Mouse (Mus musculus) megakaryocyte, embryonic 14.5 days (primary cell): ENCODE results near the gene Pparg.

ENCODE experiments used
- FLI1 ChIP-seq: IDR thresholded peaks from 2 replicates; pipeline ENCODE4 v1.6.1; 2012; ENCODE audit warnings: low read length, inconsistent platforms, mixed read lengths
- GATA1 ChIP-seq: IDR thresholded peaks from 3 replicates; pipeline ENCODE4 v1.6.1; 2012; ENCODE audit warnings: mixed read lengths, low read length, inconsistent platforms, borderline replicate concordance

DNA sequence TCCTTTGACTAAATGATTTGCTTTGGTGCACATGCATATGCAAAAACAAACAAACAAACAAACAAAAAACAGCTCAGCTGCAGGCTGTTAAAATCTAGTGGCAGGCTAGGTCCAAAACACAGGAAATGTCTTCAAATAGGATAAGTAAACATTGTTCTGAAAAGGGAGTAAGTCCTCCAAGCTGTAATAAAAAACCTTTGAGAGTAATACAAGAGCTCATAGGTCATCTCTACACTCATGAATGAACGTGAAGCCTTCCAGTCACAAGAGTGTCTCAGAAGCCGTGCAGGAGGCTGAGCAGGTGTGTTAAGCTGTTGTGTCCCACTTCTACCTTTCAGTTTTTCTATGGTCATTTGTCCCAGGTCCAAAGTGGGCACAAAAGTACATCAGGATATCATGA is 102.6 kb downstream of the Pparg start:
- no peak for TF ChIP-seq GATA1
- TF ChIP-seq FLI1: no peak
